Mouse (Mus musculus): ENCODE data around the gene Gm17482. TPM values are rescaled to one million over a fixed set of nuclear protein-coding genes. Genes with fewer than 3 reads are reported as not detected.

Gene Gm17482
- polyA plus RNA-seq, 1 experiment from 2014 or later, result not detected

Other genes starting within 250 kb of the Gm17482 start
- 81.7 TPM in 2 replicates for gene Tamm41, start 189.5 kb upstream of the Gm17482 start, polyA plus RNA-seq (2014; fragmentation: Nextera tagmentation; extraction: Ambion mirVana)
- gene Syn2, start 92.4 kb upstream of the Gm17482 start, polyA plus RNA-seq (2014; fragmentation: Nextera tagmentation; extraction: Ambion mirVana), result 2.8 and 3.4 TPM in 2 replicates
- 0.27 and 0.50 TPM in 2 replicates for gene Timp4, start 24.9 kb downstream of the Gm17482 start, polyA plus RNA-seq (2014; fragmentation: Nextera tagmentation; extraction: Ambion mirVana)
- gene Pparg, start 133.6 kb downstream of the Gm17482 start, polyA plus RNA-seq (2014; fragmentation: Nextera tagmentation; extraction: Ambion mirVana), result 0.22 TPM in 1 of 2 replicates, not detected in the other